Mouse (Mus musculus) heart, postnatal 0 days (tissue): ENCODE data around the gene Siah2.

ENCODE experiments used
- CTCF ChIP-seq: IDR thresholded peaks from 2 replicates; pipeline ENCODE4 v1.5.1; 2016; ENCODE audit warnings: antibody characterized with exemption, control low read depth, low read depth
- EP300 ChIP-seq: IDR thresholded peaks from 2 replicates; pipeline ENCODE4 v1.6.1; 2016; ENCODE audit warnings: antibody characterized with exemption, low read depth

DNA sequence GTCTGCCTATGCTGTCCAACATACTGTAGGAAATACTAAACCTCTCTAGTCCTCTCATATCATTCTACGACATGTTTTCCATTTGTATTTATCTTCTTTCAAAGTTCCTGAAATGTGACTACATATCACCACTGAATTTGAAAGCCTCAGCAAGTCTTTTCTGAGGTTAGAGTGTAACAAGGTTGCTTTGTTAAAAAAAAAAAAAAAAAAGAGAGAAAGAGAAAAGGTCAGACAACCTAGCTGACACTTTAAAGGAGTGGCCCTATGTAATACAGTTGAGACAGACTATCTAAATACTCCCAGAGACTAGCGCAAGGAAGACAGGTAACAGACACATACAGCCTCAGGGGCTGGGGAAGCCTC lies 5.3 kb downstream of the Siah2 start:
- TF ChIP-seq EP300: no peak
- no peak for TF ChIP-seq CTCF
